ENCODE assay signal across 10 mouse cellular contexts in genomic region chr4:133108481-133109334, GRCm38 (mm10). TPM values are rescaled to one million over a fixed set of nuclear protein-coding genes. Genes with fewer than 3 reads are reported as not detected.
DNase-seq lines count a peak whose midpoint lies in the region; ATAC-seq lines count a peak whose summit lies in the region.
"Had no signal": no experiment of that assay in that cellular context is flagged by ENCODE, and none has a peak within 500 bp of the region (broad histone marks: within the 10 kb centered on the region; RNA-seq: fewer than 3 reads in every experiment).

No protein-coding gene starts in this region.

- no peak overlapping the region for H3K4me2 ChIP-seq in embryonic facial prominence, embryonic 12.5 days (replicated peaks)
- H3K4me2 ChIP-seq in heart, embryonic 16.5 days (ENCODE audit: low read depth, low read length): no peak overlapping the region
- H3K4me2 ChIP-seq in stomach, embryonic 15.5 days: no peak overlapping the region

- DNase-seq in left cerebral cortex, postnatal 4 days: peak; percentile 22
- no peak for DNase-seq in left cerebral cortex, adult 18-20 months (ENCODE audit: low spot score in 2 of 2)
- DNase-seq in ovary, postnatal 14 days (ENCODE audit: low spot score): no peak
- no peak for DNase-seq in frontal cortex, postnatal 25 days (ENCODE audit: low spot score in 2 of 2)
- no peak for DNase-seq in cerebellum, adult 9-11 months
- DNase-seq: right cerebral cortex, postnatal 14 days had no signal

- 28% methylated on average over 13 of the region's 13 CpGs for WGBS in embryonic facial prominence, embryonic 12.5 days
- 64% methylated on average over 13 of the region's 13 CpGs for WGBS in heart, embryonic 16.5 days
- 62% methylated on average over 13 of the region's 13 CpGs for WGBS in stomach, embryonic 15.5 days

- H3K4me3 ChIP-seq in embryonic facial prominence, embryonic 12.5 days: no peak overlapping the region
- no peak overlapping the region for H3K4me3 ChIP-seq in heart, embryonic 16.5 days (ENCODE audit: low read length)
- H3K4me3 ChIP-seq in stomach, embryonic 15.5 days (replicated peaks): no peak overlapping the region

- intact Hi-C loops in left cerebral cortex, postnatal 4 days (cut with DNase I): no loop called here

- H3K9me3 ChIP-seq in embryonic facial prominence, embryonic 12.5 days: no peaks in the 10 kb centered on the region
- H3K9me3 ChIP-seq in heart, embryonic 16.5 days (replicated peaks; ENCODE audit: control insufficient read depth, low read length): no peaks in the 10 kb centered on the region
- H3K9me3 ChIP-seq in stomach, embryonic 15.5 days: no peaks in the 10 kb centered on the region

- no peaks in the 10 kb centered on the region for H3K36me3 ChIP-seq in embryonic facial prominence, embryonic 12.5 days
- H3K36me3 ChIP-seq in heart, embryonic 16.5 days (ENCODE audit: control insufficient read depth, insufficient read depth): no peaks in the 10 kb centered on the region
- no peaks in the 10 kb centered on the region for H3K36me3 ChIP-seq in stomach, embryonic 15.5 days

- peak overlapping the region; percentile 67; the same call in 1 of the 2 replicates for H3K27ac ChIP-seq in embryonic facial prominence, embryonic 12.5 days
- H3K27ac ChIP-seq in heart, embryonic 16.5 days (ENCODE audit: low read length): peak overlapping the region; percentile 70
- H3K27ac ChIP-seq in stomach, embryonic 15.5 days: peak overlapping the region; percentile 57; the same call in 1 of the 2 replicates

- ATAC-seq in embryonic facial prominence, embryonic 12.5 days (ENCODE audit: insufficient number of reproducible peaks, insufficient read depth, low FRiP score, low TSS enrichment): no peak
- ATAC-seq in heart, embryonic 16.5 days (replicated peaks; ENCODE audit: extremely low read depth, insufficient read depth, low FRiP score): 0 out of 2 replicates have a peak, but pooled peaks have one; percentile 11
- no peak for ATAC-seq in stomach, embryonic 15.5 days (ENCODE audit: insufficient read depth, low FRiP score, low read depth)
- ATAC-seq: forebrain, embryonic 16.5 days had no signal

- H3K27me3 ChIP-seq in embryonic facial prominence, embryonic 12.5 days: no peaks in the 10 kb centered on the region
- no peaks in the 10 kb centered on the region for H3K27me3 ChIP-seq in heart, embryonic 16.5 days (ENCODE audit: control insufficient read depth, insufficient read depth, low read length)
- no peaks in the 10 kb centered on the region for H3K27me3 ChIP-seq in stomach, embryonic 15.5 days (replicated peaks)

- no peak overlapping the region for H3K9ac ChIP-seq in embryonic facial prominence, embryonic 12.5 days
- peak overlapping the region; percentile 34; the same call in 1 of the 2 replicates for H3K9ac ChIP-seq in heart, embryonic 16.5 days (ENCODE audit: low read length)
- no peak overlapping the region for H3K9ac ChIP-seq in stomach, embryonic 15.5 days

- peaks cover 37% of the 10 kb centered on the region for H3K4me1 ChIP-seq in embryonic facial prominence, embryonic 12.5 days
- H3K4me1 ChIP-seq in heart, embryonic 16.5 days (ENCODE audit: control insufficient read depth, insufficient read depth, low read length): peaks cover 30% of the 10 kb centered on the region
- H3K4me1 ChIP-seq in stomach, embryonic 15.5 days: peaks cover 20% of the 10 kb centered on the region

RNA-seq across cellular contexts. Expression of gene Wasf2, which starts 21.6 kb away (rescaled TPM):
- total RNA-seq in left cerebral cortex, postnatal 4 days (2021): 10 to 100 TPM; 34.0 to 35.7 TPM
- total RNA-seq in left cerebral cortex, adult 18-20 months (2021): 10 to 100 TPM; 25.7 to 28.2 TPM
- polyA plus RNA-seq in embryonic facial prominence, embryonic 12.5 days (2016; fragmentation: Nextera tagmentation; extraction: Ambion mirVana): 78.8 and 88.4 TPM in 2 replicates
- polyA plus RNA-seq in heart, embryonic 16.5 days (2015; fragmentation: Nextera tagmentation; extraction: Ambion mirVana): 45.0 and 66.3 TPM in 2 replicates
- polyA plus RNA-seq in stomach, embryonic 15.5 days (2015; fragmentation: Nextera tagmentation; extraction: Ambion mirVana): 109 TPM in 2 replicates
